Mouse (Mus musculus) cerebellum, adult 2 months (tissue): ENCODE measurements around the gene Map2.

ENCODE experiments used
- CTCF ChIP-seq: fragments of 200-500 bp; IDR thresholded peaks from 2 replicates; pipeline ENCODE4 v1.5.1; 2011; ENCODE audit warnings: low read depth, mild to moderate bottlenecking, control low read depth, low read length, moderate library complexity, borderline replicate concordance; ENCODE audit not compliant: insufficient read depth
- POLR2A ChIP-seq: fragments of 200-500 bp; IDR thresholded peaks from 2 replicates; pipeline ENCODE4 v1.6.1; 2011; ENCODE audit warnings: low read length, control low read depth, borderline replicate concordance; ENCODE audit not compliant: insufficient read depth

DNA sequence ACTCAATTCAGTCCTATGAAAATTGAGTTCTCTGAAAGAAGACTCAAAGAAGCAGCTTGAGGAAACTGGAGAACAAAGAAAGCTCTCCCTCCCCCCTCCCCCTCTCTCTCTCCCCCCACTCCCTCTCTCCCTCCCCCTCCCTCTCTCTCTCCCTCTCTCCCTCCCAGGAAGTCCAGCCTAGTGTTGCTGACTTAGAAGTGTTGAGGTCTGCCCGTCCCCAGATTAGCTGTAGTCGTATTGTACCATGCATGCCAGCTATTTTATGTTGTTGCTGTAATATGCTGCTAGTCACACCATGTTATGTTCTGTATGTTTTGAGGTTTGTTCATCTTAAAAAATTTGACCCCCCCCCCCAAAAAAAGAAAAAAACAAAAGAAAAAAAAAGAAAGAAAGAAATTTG, 281.5 kb downstream of the Map2 start:
- no peak for TF ChIP-seq POLR2A
- no peak for TF ChIP-seq CTCF
